Mouse (Mus musculus) stomach, postnatal 0 days (tissue): ENCODE data around the gene Baiap2.

Experiments
- CTCF ChIP-seq: IDR thresholded peaks from 2 replicates; pipeline ENCODE4 v1.5.1; 2016; ENCODE audit warnings: antibody characterized with exemption, low read depth, mild to moderate bottlenecking, moderate library complexity
- EP300 ChIP-seq: optimal IDR thresholded peaks from 2 replicates; pipeline ENCODE3; 2016; ENCODE audit warnings: antibody characterized with exemption

DNA sequence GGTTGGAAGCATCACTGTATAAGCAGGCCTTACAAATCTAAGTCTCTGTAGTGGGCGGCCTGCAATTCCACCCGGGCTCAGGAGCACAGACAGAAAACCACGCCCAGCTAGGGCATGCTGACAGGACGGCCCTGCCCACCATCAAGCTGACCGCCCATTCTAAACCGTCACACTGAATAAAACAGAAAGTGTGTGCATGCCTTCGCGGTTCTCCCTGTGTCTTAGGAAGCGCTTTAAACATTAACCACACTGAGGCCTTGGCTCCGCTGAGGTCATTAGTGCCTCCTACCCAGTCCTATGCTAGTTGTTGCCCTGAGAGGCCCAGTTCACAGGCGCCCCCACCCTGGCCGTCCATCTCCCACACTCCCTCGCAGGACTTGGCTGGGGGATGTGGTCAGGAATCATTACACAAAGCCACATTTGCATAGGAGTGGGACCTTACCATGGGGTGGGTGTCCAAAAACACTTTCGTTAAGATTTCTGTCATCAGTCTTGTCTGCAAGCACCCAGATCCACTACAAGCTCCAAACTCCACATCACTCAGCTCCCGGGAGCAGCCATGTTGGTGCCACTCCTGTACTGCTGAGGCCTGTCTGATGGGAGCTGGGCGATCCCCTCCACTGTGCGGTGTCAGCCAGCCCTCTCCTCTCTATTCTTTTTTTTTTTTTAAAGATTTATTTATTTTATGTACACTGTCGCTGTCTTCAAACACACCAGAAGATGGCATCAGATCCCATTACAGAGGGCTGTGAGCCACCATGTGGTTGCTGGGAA, 85.9 kb downstream of the Baiap2 start:
- TF ChIP-seq EP300: no peak
- no peak for TF ChIP-seq CTCF
